Mouse (Mus musculus): ENCODE measurements around the gene Dok3. TPM values are rescaled to one million over a fixed set of nuclear protein-coding genes. Genes with fewer than 3 reads are reported as not detected.

Gene Dok3
- total RNA-seq, 2 experiments from 2014 or later: 2.2 to 2.3 TPM

GRCm38 (mm10) chr13:55511492-55511861 is 17.6 kb downstream of the Dok3 start:
- intact Hi-C loops (cut with DNase I): no loop called here
- no peak for DNase-seq (ENCODE audit: low spot score)

- intact Hi-C loops (cut with DNase I): no loop called here
Measured at GRCm38 (mm10) chr13:55510668-55511491, 18.2 kb downstream of the Dok3 start.

GRCm38 (mm10) chr13:55510332-55510667 is 18.8 kb downstream of the Dok3 start:
- DNase-seq (ENCODE audit: low spot score): no peak
- intact Hi-C loops (cut with DNase I): no loop called here

More at GRCm38 (mm10) chr13:55510668-55511491, 18.2 kb downstream of the Dok3 start:
- peak; percentile 92 for DNase-seq (ENCODE audit: low spot score)

DNA sequence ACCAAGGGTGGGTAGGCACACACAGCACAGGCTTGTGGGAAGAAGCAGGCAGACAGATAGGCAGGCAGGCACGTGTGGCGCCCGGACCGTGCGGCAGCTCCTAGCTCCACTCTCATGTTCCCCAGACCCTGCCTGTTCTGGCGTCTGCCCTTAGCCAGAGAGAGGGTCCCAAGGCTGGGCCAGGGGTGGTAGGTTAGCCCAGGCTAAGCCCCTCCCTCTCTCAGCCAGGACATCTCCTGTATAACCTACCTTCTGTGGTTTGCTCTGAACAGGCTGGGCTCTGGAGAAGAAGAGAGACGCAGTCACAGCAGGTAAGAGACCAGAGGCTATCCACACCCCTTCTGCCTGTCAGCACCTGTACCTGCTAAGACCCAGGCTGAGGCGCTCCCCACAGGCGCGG is 20.6 kb downstream of the Dok3 start:
- no peak for DNase-seq (ENCODE audit: low spot score)
- intact Hi-C loops (cut with DNase I): no loop called here

- intact Hi-C loops (cut with DNase I): no loop called here
- no peak for DNase-seq (ENCODE audit: low spot score)
Measured at GRCm38 (mm10) chr13:55507877-55508276, 21.2 kb downstream of the Dok3 start.

GRCm38 (mm10) chr13:55506697-55507096 is 22.4 kb downstream of the Dok3 start:
- intact Hi-C loops (cut with DNase I): no loop called here
- no peak for DNase-seq (ENCODE audit: low spot score)

DNA sequence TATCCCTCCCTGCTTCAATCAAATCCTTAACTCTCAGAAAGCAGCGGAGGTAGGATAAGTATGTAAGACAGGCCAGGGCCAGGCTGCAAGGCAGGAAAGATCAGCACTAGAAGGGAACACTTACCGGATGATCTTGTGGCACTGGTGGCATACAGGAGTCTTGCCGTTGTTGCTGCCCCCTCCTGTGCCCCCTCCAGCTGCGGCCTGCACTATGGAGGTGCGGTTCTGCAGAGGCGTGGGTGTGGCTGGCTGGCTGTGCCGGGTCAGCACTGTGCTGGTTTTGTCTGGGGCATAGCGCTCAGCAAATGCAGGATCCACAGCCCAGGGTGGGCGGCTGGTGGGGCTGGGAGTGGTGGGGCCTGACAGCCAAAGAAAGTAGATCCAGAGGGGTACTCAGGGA is 23.3 kb downstream of the Dok3 start:
- intact Hi-C loops (cut with DNase I): no loop called here
- DNase-seq (ENCODE audit: low spot score): no peak

DNA sequence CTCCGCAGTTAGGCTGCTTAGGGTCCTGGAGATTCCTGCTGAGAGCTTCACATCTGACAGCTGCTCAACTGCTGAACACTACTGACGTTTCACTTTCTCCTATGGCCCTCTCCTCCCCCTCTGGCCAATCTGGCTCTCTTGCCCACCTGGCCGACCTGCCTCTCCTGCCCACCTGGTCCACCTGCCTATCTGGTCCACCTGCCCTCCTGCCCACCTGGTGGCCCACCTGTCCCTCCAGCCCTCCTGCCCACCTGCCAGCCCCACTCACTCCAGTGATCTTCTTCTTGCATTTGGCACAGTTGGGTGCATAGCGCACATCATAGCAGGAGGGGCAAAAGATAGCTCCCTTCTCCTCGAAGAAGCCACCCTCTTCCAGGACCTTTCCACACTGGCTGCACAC is 24.7 kb downstream of the Dok3 start:
- intact Hi-C loops (cut with DNase I): no loop called here
- DNase-seq (ENCODE audit: low spot score): no peak

GRCm38 (mm10) chr13:55502405-55502804 is 26.7 kb downstream of the Dok3 start:
- DNase-seq (ENCODE audit: low spot score): no peak
- intact Hi-C loops (cut with DNase I): no loop called here

- intact Hi-C loops (cut with DNase I): no loop called here
- no peak for DNase-seq (ENCODE audit: low spot score)
Measured at GRCm38 (mm10) chr13:55500575-55500974, 28.5 kb downstream of the Dok3 start.

DNA sequence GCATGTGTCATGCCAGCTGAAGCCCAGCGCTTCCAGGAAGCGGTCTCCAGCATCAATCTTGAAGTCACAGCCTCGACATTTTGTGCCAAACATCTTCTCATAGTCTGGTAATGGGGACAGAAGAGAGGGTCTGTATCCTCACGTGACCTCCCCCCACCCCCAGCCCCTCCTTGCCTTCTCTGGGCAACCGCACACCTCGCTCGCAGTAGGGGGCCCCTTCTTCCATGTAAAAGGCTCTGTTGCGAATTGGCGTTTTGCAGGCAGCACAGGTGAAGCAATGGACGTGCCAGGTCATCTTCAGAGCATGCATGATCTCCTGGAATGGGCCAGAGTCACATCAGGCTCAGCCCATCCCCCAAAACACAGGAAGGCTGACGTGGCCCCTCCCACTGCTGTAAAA is 30.2 kb downstream of the Dok3 start:
- DNase-seq (ENCODE audit: low spot score): no peak
- intact Hi-C loops (cut with DNase I): no loop called here

DNA sequence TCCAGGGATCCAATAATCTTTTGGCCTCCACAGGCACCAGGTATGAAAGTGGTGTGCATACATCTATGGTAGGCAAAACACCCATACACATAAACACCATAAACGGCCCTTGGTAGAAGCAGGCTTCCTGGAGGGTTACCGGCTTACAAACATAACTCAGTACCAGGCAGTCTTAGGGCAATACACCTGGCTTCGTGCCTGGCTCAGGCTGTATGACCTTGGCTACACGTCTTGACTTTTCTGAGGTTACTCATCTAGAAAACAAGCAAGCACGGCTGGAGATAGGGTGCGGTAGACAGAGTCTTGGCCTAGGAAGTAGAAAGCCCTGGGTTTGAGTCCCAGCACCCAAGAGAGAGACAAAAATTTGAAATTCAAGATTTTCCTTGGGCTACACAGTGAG is 32.4 kb downstream of the Dok3 start:
- DNase-seq (ENCODE audit: low spot score): no peak
- intact Hi-C loops (cut with DNase I): no loop called here

GRCm38 (mm10) chr13:55495702-55496101 is 33.4 kb downstream of the Dok3 start:
- intact Hi-C loops (cut with DNase I): no loop called here
- DNase-seq (ENCODE audit: low spot score): no peak

GRCm38 (mm10) chr13:55494883-55495621 is 34.0 kb downstream of the Dok3 start:
- DNase-seq (ENCODE audit: low spot score): peak; percentile 44
- intact Hi-C loops (cut with DNase I): no loop called here

GRCm38 (mm10) chr13:55494257-55494656 is 34.8 kb downstream of the Dok3 start:
- intact Hi-C loops (cut with DNase I): no loop called here
- no peak for DNase-seq (ENCODE audit: low spot score)

- intact Hi-C loops (cut with DNase I): no loop called here
- DNase-seq (ENCODE audit: low spot score): no peak
Measured at GRCm38 (mm10) chr13:55487578-55488498, 41.3 kb downstream of the Dok3 start, which contains the start of gene Dbn1. TSS of gene Dbn1 (minus strand) at chr13:55488111.

DNA sequence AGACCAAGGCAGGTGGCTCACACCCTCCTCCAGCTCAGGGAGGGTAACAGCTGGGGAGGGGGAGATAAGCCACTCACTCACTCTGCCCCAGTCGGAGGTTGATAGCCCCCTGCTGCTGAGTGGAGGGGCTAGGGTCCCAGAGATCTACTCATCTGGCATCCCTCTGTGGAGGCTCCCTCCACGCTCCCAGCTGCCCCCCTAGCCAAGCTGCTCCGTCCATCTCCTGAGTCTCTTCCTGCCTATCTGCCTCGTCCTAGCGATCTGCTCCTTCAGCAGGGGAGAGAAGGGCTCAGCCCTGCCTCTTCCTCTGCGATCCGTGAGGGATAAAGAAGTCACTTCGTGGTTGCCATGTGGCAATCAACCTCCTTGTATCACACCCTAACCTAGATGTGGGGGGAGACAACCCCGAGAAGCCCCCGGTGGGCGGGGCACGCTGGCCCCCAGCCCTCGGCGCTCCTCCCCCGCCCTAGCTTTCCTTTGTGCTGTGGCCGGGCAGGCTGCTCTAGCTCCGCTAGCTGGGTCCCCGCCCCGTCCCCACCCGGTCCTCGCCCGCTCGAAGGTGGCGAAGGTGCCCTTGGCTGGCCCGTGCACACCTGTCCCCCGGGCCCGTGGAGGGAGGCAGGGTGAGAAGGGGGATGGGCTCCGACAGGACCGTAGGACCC is 42.0 kb downstream of the Dok3 start:
- DNase-seq (ENCODE audit: low spot score): no peak
- intact Hi-C loops (cut with DNase I): no loop called here

DNA sequence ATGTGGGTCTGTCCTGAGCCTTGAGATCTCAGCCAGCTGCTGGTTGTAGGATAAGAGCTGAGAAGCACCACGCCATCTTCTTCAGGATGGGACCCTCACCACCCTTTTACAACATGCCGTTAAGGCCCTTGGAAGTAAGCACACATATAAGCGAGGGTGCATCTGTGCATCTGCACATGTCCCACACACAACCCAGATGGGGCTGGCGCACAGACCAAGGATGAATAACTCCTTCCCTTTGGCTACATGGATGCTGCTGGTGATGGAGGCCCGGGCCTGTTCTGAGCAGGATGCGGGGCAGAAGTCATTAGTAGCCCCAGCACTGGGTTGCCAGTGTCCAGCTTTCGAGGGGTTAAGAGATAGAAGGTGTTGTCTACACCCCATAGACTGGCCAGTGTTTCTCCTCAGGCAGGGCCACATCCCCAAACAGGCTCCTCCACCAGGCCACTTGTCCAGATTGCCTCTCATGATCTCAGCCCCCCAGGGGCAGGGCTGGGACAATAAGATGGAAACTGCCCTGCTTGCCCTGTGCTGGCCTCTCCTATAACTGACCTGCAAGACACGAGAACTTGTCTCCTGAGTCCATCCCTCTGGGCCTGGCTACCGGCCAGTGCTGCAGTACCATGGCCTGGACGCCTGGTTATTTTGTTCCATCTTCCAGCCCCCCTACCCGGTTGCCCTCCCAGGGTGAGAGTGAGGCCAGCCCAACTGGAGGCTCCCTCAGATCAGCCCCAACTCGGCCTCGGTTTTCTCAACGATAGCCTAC is 42.9 kb downstream of the Dok3 start:
- intact Hi-C loops (cut with DNase I): no loop called here
- DNase-seq (ENCODE audit: low spot score): no peak

DNA sequence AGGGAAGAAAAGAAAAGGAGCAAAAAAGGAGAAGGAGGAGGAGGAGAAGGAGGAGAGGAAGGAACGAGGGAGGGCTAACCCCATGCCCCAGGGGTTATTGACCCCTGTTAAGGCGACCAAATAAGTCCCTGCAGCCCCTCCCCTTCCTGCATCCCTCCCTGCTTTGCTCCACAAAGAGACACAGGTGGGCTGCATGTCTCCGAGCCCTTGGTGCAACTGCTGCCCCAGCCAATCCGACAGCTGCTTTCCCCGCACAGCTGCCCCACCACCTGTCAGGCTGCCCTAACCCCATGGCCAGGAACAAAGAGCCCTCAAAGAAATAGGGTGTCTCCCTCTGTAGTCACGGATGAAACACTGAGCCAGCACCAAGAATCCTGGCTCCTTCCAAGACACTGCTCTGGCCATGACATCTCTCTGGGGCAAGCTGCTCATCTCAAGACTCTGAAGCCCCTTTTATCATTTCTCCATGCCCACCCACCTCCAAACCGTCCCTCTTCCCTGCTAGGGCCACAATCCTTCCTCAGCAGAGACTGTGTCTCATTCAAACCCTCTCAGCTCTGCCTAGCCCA is 44.5 kb downstream of the Dok3 start:
- no peak for DNase-seq (ENCODE audit: low spot score)
- intact Hi-C loops (cut with DNase I): no loop called here
